Mouse (Mus musculus): ENCODE data around the gene Irf9. TPM values are rescaled to one million over a fixed set of nuclear protein-coding genes. Genes with fewer than 3 reads are reported as not detected.

Gene Irf9
- total and polyA plus RNA-seq, 3 experiments, result 8.5 to 14.8 TPM; not detected in 1

DNA sequence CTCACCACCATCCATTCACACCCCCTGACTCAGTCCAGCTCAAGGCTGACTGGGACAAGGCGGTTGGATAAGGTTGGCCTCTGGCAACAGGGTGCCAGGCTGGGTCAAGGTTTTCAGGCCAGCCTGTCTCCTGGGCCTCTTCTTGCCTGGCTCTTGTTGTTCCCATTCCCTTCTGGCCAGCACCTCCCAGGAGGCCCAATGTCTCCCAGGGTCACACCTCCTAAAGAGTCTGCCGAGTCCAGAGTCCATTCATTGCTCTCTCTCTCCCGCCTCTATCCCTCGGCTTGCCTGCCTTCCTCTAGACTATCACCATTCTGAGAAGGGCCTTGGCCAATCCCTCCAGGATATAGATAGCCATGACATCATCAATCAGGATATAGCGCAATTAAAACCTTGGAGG, 54.6 kb downstream of the Irf9 start:
- H3K36me3 ChIP-seq (ENCODE audit: control insufficient read depth in 1 of 2, insufficient read depth in 2 of 2, low read length in 2 of 2), result peaks cover 3 to 11% of the 10 kb centered on the region in 2 experiments; a peak in 3 of 4 replicates
- H3K79me2 ChIP-seq (ENCODE audit: control insufficient read depth, insufficient read depth, low read length, poor library complexity), result no peaks in the 10 kb centered on the region; the same call in 1 of the 2 replicates
- no peak overlapping the region for H3K27ac ChIP-seq (ENCODE audit: control insufficient read depth, low read depth, low read length)
- no peak overlapping the region for H3K4me3 ChIP-seq (ENCODE audit: control insufficient read depth in 1 of 2, insufficient read depth in 1 of 2, low read depth in 2 of 2, low read length in 2 of 2)
- no peak for DNase-seq (ENCODE audit: low read depth, low spot score)
- no peak for TF ChIP-seq GATA1 (IDR thresholded peaks at IDR 0.05; ENCODE audit: low read depth, low read length)
- TF ChIP-seq ZNF384 (IDR thresholded peaks at IDR 0.05; ENCODE audit: low read depth, low read length), result no peak
- no peak for TF ChIP-seq HCFC1 (IDR thresholded peaks at IDR 0.05; ENCODE audit: low read depth, low read length)
- no peak for TF ChIP-seq POLR2AphosphoS5 (IDR thresholded peaks at IDR 0.05; ENCODE audit: borderline replicate concordance, low read depth, low read length)
- no peak for TF ChIP-seq ETS1 (IDR thresholded peaks at IDR 0.05; ENCODE audit: low read depth, low read length)
- TF ChIP-seq NRF1 (IDR thresholded peaks at IDR 0.05; ENCODE audit: insufficient read depth, low read depth, low read length, poor library complexity, severe bottlenecking), result no peak
- TF ChIP-seq RAD21 (IDR thresholded peaks at IDR 0.05; ENCODE audit: low read depth, low read length), result no peak
- TF ChIP-seq CTCF (IDR thresholded peaks at IDR 0.05 in 2 of 3, conservative IDR thresholded peaks at IDR 0.05 in 1 of 3; ENCODE audit: control insufficient read depth in 1 of 3, insufficient read depth in 1 of 3, low read depth in 2 of 3, low read length in 3 of 3, poor library complexity in 1 of 3, severe bottlenecking in 1 of 3), result no peak
- TF ChIP-seq SIN3A (IDR thresholded peaks at IDR 0.05; ENCODE audit: low read length), result no peak
- TF ChIP-seq MAX (IDR thresholded peaks at IDR 0.05; ENCODE audit: low read length), result no peak
- no peak for TF ChIP-seq CHD2 (IDR thresholded peaks at IDR 0.05; ENCODE audit: low read length)
- TF ChIP-seq ZKSCAN1 (IDR thresholded peaks at IDR 0.05; ENCODE audit: low read depth, low read length), result no peak
- TF ChIP-seq GABPA (IDR thresholded peaks at IDR 0.05; ENCODE audit: low read depth, low read length), result no peak
- TF ChIP-seq ELF1 (IDR thresholded peaks at IDR 0.05; ENCODE audit: low read depth, low read length), result no peak
- no peak for TF ChIP-seq MAFK (IDR thresholded peaks at IDR 0.05; ENCODE audit: borderline replicate concordance, low read depth, low read length)
- H3K9ac ChIP-seq (ENCODE audit: control insufficient read depth, low read depth, low read length, poor library complexity, severe bottlenecking), result no peak overlapping the region
- peaks cover 3 to 14% of the 10 kb centered on the region in 2 experiments for H3K4me1 ChIP-seq (ENCODE audit: control insufficient read depth in 1 of 2, insufficient read depth in 2 of 2, low read length in 2 of 2)
- H3K27me3 ChIP-seq (ENCODE audit: control insufficient read depth in 1 of 2, insufficient read depth in 2 of 2, low read length in 2 of 2), result no peaks in the 10 kb centered on the region
- no peaks in the 10 kb centered on the region for H3K9me3 ChIP-seq (replicated peaks; ENCODE audit: insufficient read depth, low read length)

Other genes with a start within 250 kb of the Irf9 start
Only the 30 nearest of the 31 such genes appear.
- gene Dhrs4, start 124.8 kb upstream of the Irf9 start, total RNA-seq (2012; rRNA removed), result 19.9 and 22.7 TPM in 2 replicates
- gene Dhrs4, start 124.8 kb upstream of the Irf9 start, polyA plus RNA-seq (2012; ENCODE audit: insufficient read depth in 1 of 2, insufficient read length in 2 of 2, low read depth in 1 of 2, low replicate concordance in 2 of 2, missing spikeins in 1 of 2), result 10 to 100 TPM in 1 of 2 experiments, not detected in 1; 34.2 TPM
- gene Carmil3, start 112.9 kb upstream of the Irf9 start, total RNA-seq (2012; rRNA removed), result 0.23 and 0.27 TPM in 2 replicates
- 1 to 10 TPM in 1 of 2 experiments, not detected in 1; 2.6 TPM for gene Carmil3, start 112.9 kb upstream of the Irf9 start, polyA plus RNA-seq (2012; ENCODE audit: insufficient read depth in 1 of 2, insufficient read length in 2 of 2, low read depth in 1 of 2, low replicate concordance in 2 of 2, missing spikeins in 1 of 2)
- gene Cpne6, start 93.1 kb upstream of the Irf9 start, total RNA-seq (2012; rRNA removed), result not detected in 2 replicates
- not detected for gene Cpne6, start 93.1 kb upstream of the Irf9 start, polyA plus RNA-seq (2012; ENCODE audit: insufficient read depth in 1 of 2, insufficient read length in 2 of 2, low read depth in 1 of 2, low replicate concordance in 2 of 2, missing spikeins in 1 of 2)
- not detected in 2 replicates for gene Nrl, start 78.6 kb upstream of the Irf9 start, total RNA-seq (2012; rRNA removed)
- not detected for gene Nrl, start 78.6 kb upstream of the Irf9 start, polyA plus RNA-seq (2012; ENCODE audit: insufficient read depth in 1 of 2, insufficient read length in 2 of 2, low read depth in 1 of 2, low replicate concordance in 2 of 2, missing spikeins in 1 of 2)
- gene Pck2, start 63.3 kb upstream of the Irf9 start, total RNA-seq (2012; rRNA removed), result 17.0 and 64.4 TPM in 2 replicates
- gene Pck2, start 63.3 kb upstream of the Irf9 start, polyA plus RNA-seq (2012; ENCODE audit: insufficient read depth in 1 of 2, insufficient read length in 2 of 2, low read depth in 1 of 2, low replicate concordance in 2 of 2, missing spikeins in 1 of 2), result 100 to 1,000 TPM in 1 of 2 experiments, 10 to 100 TPM in 1; 63.7 to 103 TPM
- 24.3 and 27.7 TPM in 2 replicates for gene Dcaf11, start 43.6 kb upstream of the Irf9 start, total RNA-seq (2012; rRNA removed)
- 10 to 100 TPM in 1 of 2 experiments, not detected in 1; 37.9 TPM for gene Dcaf11, start 43.6 kb upstream of the Irf9 start, polyA plus RNA-seq (2012; ENCODE audit: insufficient read depth in 1 of 2, insufficient read length in 2 of 2, low read depth in 1 of 2, low replicate concordance in 2 of 2, missing spikeins in 1 of 2)
- 0.73 and 0.92 TPM in 2 replicates for gene A730061H03Rik, start 43.2 kb upstream of the Irf9 start, total RNA-seq (2012; rRNA removed)
- under 1 TPM in 1 of 2 experiments, not detected in 1; 0.86 TPM for gene A730061H03Rik, start 43.2 kb upstream of the Irf9 start, polyA plus RNA-seq (2012; ENCODE audit: insufficient read depth in 1 of 2, insufficient read length in 2 of 2, low read depth in 1 of 2, low replicate concordance in 2 of 2, missing spikeins in 1 of 2)
- gene Fitm1, start 28.0 kb upstream of the Irf9 start, total RNA-seq (2012; rRNA removed), result not detected in 2 replicates
- gene Fitm1, start 28.0 kb upstream of the Irf9 start, polyA plus RNA-seq (2012; ENCODE audit: insufficient read depth in 1 of 2, insufficient read length in 2 of 2, low read depth in 1 of 2, low replicate concordance in 2 of 2, missing spikeins in 1 of 2), result under 1 TPM in 1 of 2 experiments, not detected in 1; 0.07 TPM
- gene Psme1, start 25.4 kb upstream of the Irf9 start, total RNA-seq (2012; rRNA removed), result 73.8 and 85.9 TPM in 2 replicates
- 100 to 1,000 TPM in 1 of 2 experiments, not detected in 1; 205 TPM for gene Psme1, start 25.4 kb upstream of the Irf9 start, polyA plus RNA-seq (2012; ENCODE audit: insufficient read depth in 1 of 2, insufficient read length in 2 of 2, low read depth in 1 of 2, low replicate concordance in 2 of 2, missing spikeins in 1 of 2)
- gene Emc9, start 18.3 kb upstream of the Irf9 start, total RNA-seq (2012; rRNA removed), result 55.4 and 59.4 TPM in 2 replicates
- gene Emc9, start 18.3 kb upstream of the Irf9 start, polyA plus RNA-seq (2012; ENCODE audit: insufficient read depth in 1 of 2, insufficient read length in 2 of 2, low read depth in 1 of 2, low replicate concordance in 2 of 2, missing spikeins in 1 of 2), result 10 to 100 TPM in 1 of 2 experiments, not detected in 1; 38.7 TPM
- gene Psme2, start 12.5 kb upstream of the Irf9 start, total RNA-seq (2012; rRNA removed), result 98.1 and 143 TPM in 2 replicates
- gene Psme2, start 12.5 kb upstream of the Irf9 start, polyA plus RNA-seq (2012; ENCODE audit: insufficient read depth in 1 of 2, insufficient read length in 2 of 2, low read depth in 1 of 2, low replicate concordance in 2 of 2, missing spikeins in 1 of 2), result 100 to 1,000 TPM in 1 of 2 experiments, not detected in 1; 231 TPM
- gene Rnf31, start 11.9 kb upstream of the Irf9 start, total RNA-seq (2012; rRNA removed), result 10.7 and 12.9 TPM in 2 replicates
- gene Rnf31, start 11.9 kb upstream of the Irf9 start, polyA plus RNA-seq (2012; ENCODE audit: insufficient read depth in 1 of 2, insufficient read length in 2 of 2, low read depth in 1 of 2, low replicate concordance in 2 of 2, missing spikeins in 1 of 2), result 10 to 100 TPM in 1 of 2 experiments, not detected in 1; 24.5 TPM
- 1.5 and 1.6 TPM in 2 replicates for gene Rec8, start 14.5 kb downstream of the Irf9 start, total RNA-seq (2012; rRNA removed)
- gene Rec8, start 14.5 kb downstream of the Irf9 start, polyA plus RNA-seq (2012; ENCODE audit: insufficient read depth in 1 of 2, insufficient read length in 2 of 2, low read depth in 1 of 2, low replicate concordance in 2 of 2, missing spikeins in 1 of 2), result 1 to 10 TPM in 1 of 2 experiments, not detected in 1; 2.5 TPM
- gene Ipo4, start 32.4 kb downstream of the Irf9 start, total RNA-seq (2012; rRNA removed), result 46.2 and 54.1 TPM in 2 replicates
- 100 to 1,000 TPM in 1 of 2 experiments, not detected in 1; 132 TPM for gene Ipo4, start 32.4 kb downstream of the Irf9 start, polyA plus RNA-seq (2012; ENCODE audit: insufficient read depth in 1 of 2, insufficient read length in 2 of 2, low read depth in 1 of 2, low replicate concordance in 2 of 2, missing spikeins in 1 of 2)
- not detected in 2 replicates for gene Gm49378, start 34.3 kb downstream of the Irf9 start, total RNA-seq (2012; rRNA removed)
- gene Gm49378, start 34.3 kb downstream of the Irf9 start, polyA plus RNA-seq (2012; ENCODE audit: insufficient read depth in 1 of 2, insufficient read length in 2 of 2, low read depth in 1 of 2, low replicate concordance in 2 of 2, missing spikeins in 1 of 2), result 1 to 10 TPM in 1 of 2 experiments, not detected in 1; 4.6 TPM
- 49.4 and 60.5 TPM in 2 replicates for gene Tm9sf1, start 40.2 kb downstream of the Irf9 start, total RNA-seq (2012; rRNA removed)
- 10 to 100 TPM in 1 of 2 experiments, not detected in 1; 80.1 TPM for gene Tm9sf1, start 40.2 kb downstream of the Irf9 start, polyA plus RNA-seq (2012; ENCODE audit: insufficient read depth in 1 of 2, insufficient read length in 2 of 2, low read depth in 1 of 2, low replicate concordance in 2 of 2, missing spikeins in 1 of 2)
- 0.08 and 0.10 TPM in 2 replicates for gene Tssk4, start 46.6 kb downstream of the Irf9 start, total RNA-seq (2012; rRNA removed)
- gene Tssk4, start 46.6 kb downstream of the Irf9 start, polyA plus RNA-seq (2012; ENCODE audit: insufficient read depth in 1 of 2, insufficient read length in 2 of 2, low read depth in 1 of 2, low replicate concordance in 2 of 2, missing spikeins in 1 of 2), result under 1 TPM in 1 of 2 experiments, not detected in 1; 0.40 TPM
- gene Mdp1, start 56.9 kb downstream of the Irf9 start, total RNA-seq (2012; rRNA removed), result 25.5 and 30.6 TPM in 2 replicates
- 10 to 100 TPM in 1 of 2 experiments, not detected in 1; 25.6 TPM for gene Mdp1, start 56.9 kb downstream of the Irf9 start, polyA plus RNA-seq (2012; ENCODE audit: insufficient read depth in 1 of 2, insufficient read length in 2 of 2, low read depth in 1 of 2, low replicate concordance in 2 of 2, missing spikeins in 1 of 2)
- 22.3 and 24.5 TPM in 2 replicates for gene Gmpr2, start 68.4 kb downstream of the Irf9 start, total RNA-seq (2012; rRNA removed)
- 10 to 100 TPM in 1 of 2 experiments, not detected in 1; 28.8 TPM for gene Gmpr2, start 68.4 kb downstream of the Irf9 start, polyA plus RNA-seq (2012; ENCODE audit: insufficient read depth in 1 of 2, insufficient read length in 2 of 2, low read depth in 1 of 2, low replicate concordance in 2 of 2, missing spikeins in 1 of 2)
- 515 and 516 TPM in 2 replicates for gene Nedd8, start 68.6 kb downstream of the Irf9 start, total RNA-seq (2012; rRNA removed)
- 100 to 1,000 TPM in 1 of 2 experiments, not detected in 1; 528 TPM for gene Nedd8, start 68.6 kb downstream of the Irf9 start, polyA plus RNA-seq (2012; ENCODE audit: insufficient read depth in 1 of 2, insufficient read length in 2 of 2, low read depth in 1 of 2, low replicate concordance in 2 of 2, missing spikeins in 1 of 2)
- gene Tinf2, start 78.2 kb downstream of the Irf9 start, total RNA-seq (2012; rRNA removed), result 27.2 and 27.8 TPM in 2 replicates
- gene Tinf2, start 78.2 kb downstream of the Irf9 start, polyA plus RNA-seq (2012; ENCODE audit: insufficient read depth in 1 of 2, insufficient read length in 2 of 2, low read depth in 1 of 2, low replicate concordance in 2 of 2, missing spikeins in 1 of 2), result 10 to 100 TPM in 1 of 2 experiments, not detected in 1; 53.0 TPM
- gene Tgm1, start 110.4 kb downstream of the Irf9 start, total RNA-seq (2012; rRNA removed), result 5.8 and 6.2 TPM in 2 replicates
- gene Tgm1, start 110.4 kb downstream of the Irf9 start, polyA plus RNA-seq (2012; ENCODE audit: insufficient read depth in 1 of 2, insufficient read length in 2 of 2, low read depth in 1 of 2, low replicate concordance in 2 of 2, missing spikeins in 1 of 2), result 10 to 100 TPM in 1 of 2 experiments, not detected in 1; 11.4 TPM
- 21.8 and 22.8 TPM in 2 replicates for gene Rabggta, start 118.7 kb downstream of the Irf9 start, total RNA-seq (2012; rRNA removed)
- 10 to 100 TPM in 1 of 2 experiments, not detected in 1; 32.0 TPM for gene Rabggta, start 118.7 kb downstream of the Irf9 start, polyA plus RNA-seq (2012; ENCODE audit: insufficient read depth in 1 of 2, insufficient read length in 2 of 2, low read depth in 1 of 2, low replicate concordance in 2 of 2, missing spikeins in 1 of 2)
- gene Dhrs1, start 142.1 kb downstream of the Irf9 start, total RNA-seq (2012; rRNA removed), result 20.0 and 21.7 TPM in 2 replicates
- gene Dhrs1, start 142.1 kb downstream of the Irf9 start, polyA plus RNA-seq (2012; ENCODE audit: insufficient read depth in 1 of 2, insufficient read length in 2 of 2, low read depth in 1 of 2, low replicate concordance in 2 of 2, missing spikeins in 1 of 2), result 10 to 100 TPM in 1 of 2 experiments, not detected in 1; 48.8 TPM
- gene Nop9, start 142.1 kb downstream of the Irf9 start, total RNA-seq (2012; rRNA removed), result 46.1 and 47.8 TPM in 2 replicates
- gene Nop9, start 142.1 kb downstream of the Irf9 start, polyA plus RNA-seq (2012; ENCODE audit: insufficient read depth in 1 of 2, insufficient read length in 2 of 2, low read depth in 1 of 2, low replicate concordance in 2 of 2, missing spikeins in 1 of 2), result 100 to 1,000 TPM in 1 of 2 experiments, not detected in 1; 112 TPM
- 1.7 and 2.4 TPM in 2 replicates for gene Cideb, start 154.9 kb downstream of the Irf9 start, total RNA-seq (2012; rRNA removed)
- gene Cideb, start 154.9 kb downstream of the Irf9 start, polyA plus RNA-seq (2012; ENCODE audit: insufficient read depth in 1 of 2, insufficient read length in 2 of 2, low read depth in 1 of 2, low replicate concordance in 2 of 2, missing spikeins in 1 of 2), result under 1 TPM in 1 of 2 experiments, not detected in 1; 0.53 TPM
- 0.19 and 0.59 TPM in 2 replicates for gene Ltb4r2, start 157.9 kb downstream of the Irf9 start, total RNA-seq (2012; rRNA removed)
- under 1 TPM in 1 of 2 experiments, not detected in 1; 0.52 TPM for gene Ltb4r2, start 157.9 kb downstream of the Irf9 start, polyA plus RNA-seq (2012; ENCODE audit: insufficient read depth in 1 of 2, insufficient read length in 2 of 2, low read depth in 1 of 2, low replicate concordance in 2 of 2, missing spikeins in 1 of 2)
- 0.35 and 0.65 TPM in 2 replicates for gene Ltb4r1, start 162.4 kb downstream of the Irf9 start, total RNA-seq (2012; rRNA removed)
- 1 to 10 TPM in 1 of 2 experiments, not detected in 1; 1.5 TPM for gene Ltb4r1, start 162.4 kb downstream of the Irf9 start, polyA plus RNA-seq (2012; ENCODE audit: insufficient read depth in 1 of 2, insufficient read length in 2 of 2, low read depth in 1 of 2, low replicate concordance in 2 of 2, missing spikeins in 1 of 2)
- 0.19 and 0.29 TPM in 2 replicates for gene Adcy4, start 180.5 kb downstream of the Irf9 start, total RNA-seq (2012; rRNA removed)
- under 1 TPM in 1 of 2 experiments, not detected in 1; 0.35 TPM for gene Adcy4, start 180.5 kb downstream of the Irf9 start, polyA plus RNA-seq (2012; ENCODE audit: insufficient read depth in 1 of 2, insufficient read length in 2 of 2, low read depth in 1 of 2, low replicate concordance in 2 of 2, missing spikeins in 1 of 2)
- 67.1 and 77.4 TPM in 2 replicates for gene Ripk3, start 185.3 kb downstream of the Irf9 start, total RNA-seq (2012; rRNA removed)
- gene Ripk3, start 185.3 kb downstream of the Irf9 start, polyA plus RNA-seq (2012; ENCODE audit: insufficient read depth in 1 of 2, insufficient read length in 2 of 2, low read depth in 1 of 2, low replicate concordance in 2 of 2, missing spikeins in 1 of 2), result 100 to 1,000 TPM; 123 to 124 TPM

Measured in MEL (cell line).